Mouse (Mus musculus) forebrain, embryonic 13.5 days (tissue): ENCODE results near the gene Rab6a. TPM values are rescaled to one million over a fixed set of nuclear protein-coding genes. Genes with fewer than 3 reads are reported as not detected.

Experiments used
- ATAC-seq: fragments of 200-750 bp; cut with Nextera tagmentation; 2 replicates; pipeline ENCODE4 v1.8.0; 2017
- H3K27ac ChIP-seq: fragments of 300-500 bp; sonication (generic); 2 replicates; pipeline ENCODE4 v1.5.1; 2015; ENCODE audit warnings: inconsistent platforms, mild to moderate bottlenecking, moderate library complexity
- H3K27me3 ChIP-seq: fragments of 300-500 bp; sonication (generic); 2 replicates; pipeline ENCODE4 v1.6.1; 2015; ENCODE audit warnings: mild to moderate bottlenecking, inconsistent platforms
- H3K36me3 ChIP-seq: fragments of 300-500 bp; sonication (generic); 2 replicates; pipeline ENCODE4 v1.6.1; 2015; ENCODE audit warnings: mild to moderate bottlenecking, inconsistent platforms; ENCODE audit not compliant: poor library complexity, severe bottlenecking
- H3K4me1 ChIP-seq: fragments of 300-500 bp; sonication (generic); 2 replicates; pipeline ENCODE4 v1.6.1; 2015; ENCODE audit warnings: inconsistent platforms
- H3K4me2 ChIP-seq: fragments of 300-500 bp; sonication (generic); 2 replicates; pipeline ENCODE4 v1.6.1; 2015; ENCODE audit warnings: inconsistent platforms, mild to moderate bottlenecking, moderate library complexity
- H3K4me3 ChIP-seq: fragments of 300-500 bp; sonication (generic); 2 replicates; pipeline ENCODE4 v1.5.1; 2015; ENCODE audit warnings: mild to moderate bottlenecking, inconsistent platforms
- H3K9ac ChIP-seq: fragments of 300-500 bp; sonication (generic); 2 replicates; pipeline ENCODE4 v1.6.1; 2015; ENCODE audit warnings: mild to moderate bottlenecking, inconsistent platforms
- H3K9me3 ChIP-seq: fragments of 300-500 bp; sonication (generic); replicated peaks from 2 replicates; pipeline ENCODE4 v1.6.1; 2016; ENCODE audit warnings: inconsistent platforms
- WGBS: fragments of 180-500 bp; shearing (Covaris S2); methylation state at CpG from one replicate; pipeline ENCODE4 v1.1.7; 2015; 5-methylcytosine and 5-hydroxymethylcytosine counted together
- polyA plus RNA-seq: library from polyadenylated mRNA; unstranded; fragments of >200 nt; fragmentation: Nextera tagmentation; extraction: Ambion mirVana; gene quantifications from 2 replicates; pipeline ENCODE4 v1.2.1, GENCODE M21; 2015

Gene Rab6a
- polyA plus RNA-seq, 1 experiment from 2014 or later = 152 TPM

- no peak overlapping the region for H3K4me3 ChIP-seq
- 89% methylated on average over 7 of the region's 7 CpGs for WGBS
- H3K36me3 ChIP-seq = no peaks in the 10 kb centered on the region
- H3K4me2 ChIP-seq = no peak overlapping the region
- H3K9me3 ChIP-seq = no peaks in the 10 kb centered on the region
- no peaks in the 10 kb centered on the region for H3K27me3 ChIP-seq
- H3K27ac ChIP-seq = no peak overlapping the region
- ATAC-seq = no peak
- H3K4me1 ChIP-seq = no peaks in the 10 kb centered on the region
- H3K9ac ChIP-seq = no peak overlapping the region
Observed at GRCm38 (mm10) chr7:100688471-100688870, 81.3 kb downstream of the Rab6a start.

Other genes starting within 250 kb of the Rab6a start
- 34.7 and 35.1 TPM in 2 replicates for gene C2cd3, start 235.2 kb upstream of the Rab6a start, polyA plus RNA-seq
- 118 and 120 TPM in 2 replicates for gene Ppme1, start 235.1 kb upstream of the Rab6a start, polyA plus RNA-seq
- not detected in 2 replicates for gene Ucp3, start 134.4 kb upstream of the Rab6a start, polyA plus RNA-seq
- gene Ucp2, start 114.1 kb upstream of the Rab6a start, polyA plus RNA-seq = 43.9 and 46.0 TPM in 2 replicates
- gene Dnajb13, start 92.5 kb upstream of the Rab6a start, polyA plus RNA-seq = 2.1 and 3.7 TPM in 2 replicates
- 17.0 TPM in 2 replicates for gene Coa4, start 70.3 kb upstream of the Rab6a start, polyA plus RNA-seq
- 67.6 and 69.9 TPM in 2 replicates for gene Mrpl48, start 891 bp downstream of the Rab6a start, polyA plus RNA-seq
- gene Plekhb1, start 55.0 kb downstream of the Rab6a start, polyA plus RNA-seq = 3.5 and 3.9 TPM in 2 replicates
- gene Fam168a, start 99.2 kb downstream of the Rab6a start, polyA plus RNA-seq = 80.0 and 85.9 TPM in 2 replicates